Mouse (Mus musculus) erythroblast, embryonic 14.5 days (primary cell): ENCODE data around the gene Ccdc162.

Experiments used
- GATA1 ChIP-seq: IDR thresholded peaks from 2 replicates; pipeline ENCODE4 v1.6.1; 2012; ENCODE audit warnings: low read length, inconsistent platforms, mixed read lengths
- TAL1 ChIP-seq: IDR thresholded peaks from 3 replicates; pipeline ENCODE4 v1.6.1; 2012; ENCODE audit warnings: low read length, inconsistent platforms, mixed read lengths

GRCm38 (mm10) chr10:41711467-41711866 lies 5.0 kb downstream of the Ccdc162 start:
- TF ChIP-seq TAL1 (no peak), GATA1 (no peak)
